Mouse (Mus musculus): Measurements from ENCODE around the gene Uchl4. TPM values are rescaled to one million over a fixed set of nuclear protein-coding genes. Genes with fewer than 3 reads are reported as not detected.
A peak's percentile ranks its signal among the peaks of the same experiment; 100 is the strongest.

Uchl4 gene
- polyA plus RNA-seq, 1 experiment from 2014 or later: 3.1 TPM

DNA sequence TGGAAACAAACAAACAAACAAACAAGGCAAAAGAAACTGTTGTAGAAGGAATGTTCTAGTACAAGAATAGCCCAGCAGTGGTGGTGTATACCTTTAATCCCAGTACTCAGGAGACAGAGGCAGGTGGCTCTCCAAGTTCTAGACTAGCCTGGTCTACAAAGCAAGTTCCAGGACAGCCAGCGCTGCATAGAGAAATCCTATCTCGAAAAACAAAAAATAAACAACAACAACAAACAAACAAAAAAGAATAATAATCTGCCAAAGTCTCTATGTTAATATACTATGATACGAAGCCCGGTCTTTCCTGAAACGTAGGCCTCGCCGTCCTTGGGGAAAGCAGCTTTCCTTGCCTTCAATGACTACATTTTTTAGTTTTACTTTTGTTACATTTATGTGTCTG, 1.1 kb downstream of the Uchl4 start:
- Histone ChIP-seq H3K4me3 (no peak overlapping the region), H3K36me3 (peaks cover 21% of the 10 kb centered on the region), H3K9me3 (replicated peaks) (no peaks in the 10 kb centered on the region), H3K4me1 (peaks cover 14% of the 10 kb centered on the region), H3K27ac (replicated peaks) (no peak overlapping the region), H3K27me3 (ENCODE audit: low read depth, poor library complexity, severe bottlenecking) (no peaks in the 10 kb centered on the region)
- WGBS: 98% methylated on average over 7 of the region's 7 CpGs
- no peak for DNase-seq (ENCODE audit: low spot score)

DNA sequence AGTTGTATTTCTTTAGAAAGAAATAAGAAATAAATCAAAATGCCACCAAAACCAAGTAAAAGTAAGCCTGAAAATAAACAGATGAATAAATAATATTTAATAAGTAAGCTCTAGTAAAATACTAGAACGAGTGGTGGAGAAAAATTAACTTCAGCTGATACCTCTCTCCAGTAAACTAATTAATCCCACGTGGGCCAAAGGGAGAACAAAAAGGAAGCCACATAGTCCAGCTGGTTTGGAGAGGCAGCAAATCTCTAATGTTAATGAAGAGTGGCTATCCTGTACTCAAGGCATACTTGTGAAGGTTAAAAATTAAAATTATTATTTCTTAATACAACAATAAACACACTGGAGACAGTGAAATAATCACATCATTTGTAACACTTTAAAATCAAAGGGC, 5.1 kb downstream of the Uchl4 start:
- 59% methylated on average over 2 of the region's 2 CpGs for WGBS
- no peak for DNase-seq (ENCODE audit: low spot score)
- Histone ChIP-seq H3K4me3 (no peak overlapping the region), H3K4me1 (peaks cover 27% of the 10 kb centered on the region), H3K27ac (replicated peaks) (no peak overlapping the region), H3K9me3 (replicated peaks) (no peaks in the 10 kb centered on the region), H3K36me3 (peaks cover 14% of the 10 kb centered on the region), H3K27me3 (ENCODE audit: low read depth, poor library complexity, severe bottlenecking) (no peaks in the 10 kb centered on the region)

DNA sequence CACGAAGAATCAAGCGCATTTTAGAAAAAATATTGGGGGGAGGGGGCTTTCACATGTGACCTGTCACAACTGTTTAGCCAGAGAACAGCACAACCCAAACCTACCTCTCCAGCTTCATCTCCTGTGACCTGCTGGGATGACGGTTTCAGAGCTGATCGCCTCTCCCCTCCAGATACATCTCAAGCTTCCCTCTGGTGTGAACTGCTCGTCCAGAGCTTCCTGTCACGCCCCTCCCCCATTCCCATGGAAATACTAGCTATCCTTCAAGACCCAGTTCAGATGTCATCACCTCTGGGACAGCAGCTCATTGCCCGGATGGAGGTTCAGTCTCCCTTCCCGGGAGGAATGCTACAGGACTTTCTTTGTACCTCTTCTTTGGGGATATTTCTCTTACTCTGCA, 5.7 kb downstream of the Uchl4 start:
- peak; percentile 23 for DNase-seq (ENCODE audit: low spot score)
- WGBS: 67% methylated on average over 8 of the region's 8 CpGs
- no peaks in the 10 kb centered on the region for H3K27me3 ChIP-seq (ENCODE audit: low read depth, poor library complexity, severe bottlenecking)
- H3K9me3 ChIP-seq (replicated peaks): no peaks in the 10 kb centered on the region
- peak overlapping the region; percentile 18; the same call in 1 of the 2 replicates for H3K4me3 ChIP-seq
- H3K36me3 ChIP-seq: peaks cover 14% of the 10 kb centered on the region
- peak overlapping the region; percentile 55; the same call in 1 of the 2 replicates for H3K27ac ChIP-seq (replicated peaks)
- peaks cover 27% of the 10 kb centered on the region for H3K4me1 ChIP-seq

DNA sequence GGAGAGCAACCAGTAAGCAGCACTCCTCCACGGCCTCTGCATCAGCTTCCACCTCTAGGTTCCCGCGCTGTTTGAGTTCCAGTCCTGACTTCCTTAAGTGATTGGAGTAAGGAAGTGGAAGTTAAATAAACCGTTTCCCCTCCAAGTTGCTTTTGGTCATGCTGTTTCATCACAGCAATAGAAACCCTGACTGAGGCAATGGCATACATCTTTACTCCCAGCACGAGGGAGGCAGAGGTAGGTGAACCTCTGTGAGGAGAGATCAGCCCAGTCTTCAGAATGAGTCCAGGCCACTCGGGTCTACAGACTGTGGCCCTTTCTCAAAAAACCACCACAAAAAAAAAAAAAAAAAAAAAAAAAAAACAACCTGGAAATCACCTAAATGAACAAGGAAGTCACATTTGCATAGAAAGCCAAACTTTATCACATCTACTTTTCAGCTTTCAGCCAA, 7.4 kb downstream of the Uchl4 start:
- H3K9me3 ChIP-seq (replicated peaks): no peaks in the 10 kb centered on the region
- peaks cover 20% of the 10 kb centered on the region for H3K36me3 ChIP-seq
- no peak overlapping the region for H3K4me3 ChIP-seq
- H3K27ac ChIP-seq (replicated peaks): no peak overlapping the region; the same call in 1 of the 2 replicates
- no peaks in the 10 kb centered on the region for H3K27me3 ChIP-seq (ENCODE audit: low read depth, poor library complexity, severe bottlenecking)
- WGBS: 84% methylated on average over 6 of the region's 6 CpGs
- DNase-seq (ENCODE audit: low spot score): no peak
- H3K4me1 ChIP-seq: peaks cover 27% of the 10 kb centered on the region

DNA sequence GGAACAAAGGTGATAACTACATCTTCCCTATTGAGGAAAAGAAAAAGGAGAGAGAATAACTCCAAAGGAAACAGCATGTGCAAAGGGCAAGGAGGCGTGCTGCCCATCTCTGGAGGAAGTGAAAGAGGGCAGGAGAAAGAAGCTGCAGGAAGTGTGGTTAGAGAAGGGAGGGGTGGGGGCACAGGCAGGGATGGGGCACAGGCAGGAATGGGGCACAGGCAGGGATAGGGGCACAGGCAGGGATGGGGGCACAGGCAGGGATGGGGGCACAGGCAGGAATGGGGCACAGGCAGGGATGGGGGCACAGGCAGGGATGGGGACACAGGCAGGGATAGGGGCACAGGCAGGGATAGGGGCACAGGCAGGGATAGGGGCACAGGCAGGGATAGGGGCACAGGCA, 14.4 kb downstream of the Uchl4 start:
- WGBS: 94% methylated on average over 1 of the region's 1 CpGs
- H3K27me3 ChIP-seq (ENCODE audit: low read depth, poor library complexity, severe bottlenecking): no peaks in the 10 kb centered on the region
- H3K27ac ChIP-seq (replicated peaks): no peak overlapping the region
- no peak for DNase-seq (ENCODE audit: low spot score)
- peaks cover 31% of the 10 kb centered on the region for H3K36me3 ChIP-seq
- peaks cover 33% of the 10 kb centered on the region for H3K4me1 ChIP-seq
- no peak overlapping the region for H3K4me3 ChIP-seq
- no peaks in the 10 kb centered on the region for H3K9me3 ChIP-seq (replicated peaks)

DNA sequence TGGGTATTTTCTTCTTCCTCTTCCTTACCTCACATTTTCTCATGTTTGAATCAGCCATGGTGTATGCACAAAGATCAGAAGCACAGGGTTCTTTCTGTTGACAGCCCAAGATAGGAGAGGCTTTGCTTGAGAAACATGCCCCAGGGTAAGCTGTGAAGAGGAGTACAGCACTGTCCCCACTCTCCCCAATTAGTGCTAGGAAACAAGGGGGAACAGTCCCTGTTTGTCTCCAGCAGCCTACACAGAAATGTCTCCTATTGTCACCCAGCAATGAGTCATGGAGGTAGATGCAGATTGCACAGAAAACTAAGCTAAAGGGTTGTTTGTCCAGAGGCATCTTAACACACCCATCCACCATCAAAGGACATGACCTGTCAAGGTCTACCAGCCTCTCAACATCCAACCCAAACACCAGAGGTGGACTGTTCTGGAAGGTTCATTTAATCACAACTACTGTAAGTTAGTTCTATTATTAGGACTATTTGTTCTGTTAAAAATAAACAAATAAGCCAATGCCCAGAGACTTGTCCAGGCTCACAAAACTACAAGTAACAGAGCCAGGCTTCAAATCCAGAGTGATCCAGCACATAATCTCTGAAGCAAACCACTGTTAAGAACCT, 15.2 kb downstream of the Uchl4 start:
- peaks cover 33% of the 10 kb centered on the region for H3K4me1 ChIP-seq
- H3K27me3 ChIP-seq (ENCODE audit: low read depth, poor library complexity, severe bottlenecking): no peaks in the 10 kb centered on the region
- no peak overlapping the region for H3K27ac ChIP-seq (replicated peaks)
- no peak for DNase-seq (ENCODE audit: low spot score)
- peaks cover 31% of the 10 kb centered on the region for H3K36me3 ChIP-seq
- H3K4me3 ChIP-seq: no peak overlapping the region
- no peaks in the 10 kb centered on the region for H3K9me3 ChIP-seq (replicated peaks)

DNA sequence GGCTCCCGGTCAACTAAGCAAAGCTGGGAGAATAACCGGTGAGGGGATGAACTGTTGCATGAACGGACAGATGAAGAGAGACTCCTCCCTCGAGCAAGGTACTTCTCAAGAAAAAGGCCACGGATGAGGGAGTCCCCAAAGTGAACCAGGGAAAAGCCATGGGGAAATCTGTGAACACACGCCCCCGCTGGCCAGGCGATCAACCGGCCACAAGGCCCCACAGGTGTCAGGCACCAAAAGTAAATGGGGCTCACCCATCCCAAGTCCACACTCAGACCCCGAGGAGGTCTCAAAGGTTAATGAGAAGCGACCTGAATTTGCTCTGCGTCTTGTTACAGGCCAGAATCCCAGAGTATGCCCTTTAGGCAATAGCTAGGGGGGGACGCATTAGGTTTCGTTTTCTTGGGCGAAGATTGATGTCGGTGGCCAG, 17.6 kb downstream of the Uchl4 start:
- Histone ChIP-seq H3K27me3 (ENCODE audit: low read depth, poor library complexity, severe bottlenecking) (no peaks in the 10 kb centered on the region), H3K4me1 (peaks cover 33% of the 10 kb centered on the region), H3K9me3 (replicated peaks) (no peaks in the 10 kb centered on the region), H3K36me3 (peaks cover 15% of the 10 kb centered on the region), H3K27ac (replicated peaks) (peak overlapping the region; percentile 94), H3K4me3 (peak overlapping the region; percentile 95)
- WGBS: under 1% methylated on average over 16 of the region's 16 CpGs
- DNase-seq (ENCODE audit: low spot score): no peak

DNA sequence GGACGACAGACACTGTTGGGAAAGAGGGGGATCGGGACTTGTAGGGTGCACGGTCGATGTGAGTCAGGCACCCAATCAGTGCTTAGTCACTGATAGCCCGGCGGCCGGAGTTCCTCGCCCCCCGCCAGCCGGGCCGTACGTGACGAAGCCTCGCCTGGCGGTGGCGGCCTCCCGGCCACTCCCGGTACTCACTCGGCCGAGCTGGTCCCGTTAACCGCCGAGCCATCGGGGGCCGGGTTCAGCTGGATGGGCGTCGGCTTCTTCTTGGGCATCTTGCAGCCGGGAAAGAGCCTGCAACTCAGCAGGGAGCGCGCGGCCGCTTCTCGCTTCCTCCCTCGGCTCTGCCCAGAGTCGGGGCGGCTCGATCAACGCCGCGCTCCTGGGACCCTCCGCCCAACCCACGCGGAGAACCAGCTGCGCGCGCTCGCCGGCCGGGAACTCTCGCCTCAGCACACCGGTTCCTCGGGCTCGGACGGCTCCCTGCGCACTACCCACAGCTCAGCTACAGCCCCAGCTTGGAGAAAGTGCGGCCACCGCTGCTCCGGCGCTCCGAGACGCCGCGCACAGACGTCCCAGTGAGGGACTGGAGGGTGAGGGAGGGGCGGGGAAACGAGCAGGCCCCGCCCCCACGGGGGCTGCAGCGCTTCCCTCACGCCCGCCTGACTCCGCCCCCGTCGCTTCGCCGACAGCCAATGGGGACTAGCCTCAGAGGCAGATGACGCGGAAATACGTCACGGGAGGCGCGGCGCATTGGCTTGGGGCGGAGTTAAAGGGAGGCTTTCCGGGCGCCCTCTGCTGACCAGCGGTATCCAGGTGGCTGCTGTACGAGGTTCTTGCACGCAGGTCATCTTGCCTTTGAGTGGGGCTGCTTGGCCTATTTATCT, 18.3 kb downstream of the Uchl4 start, which contains the start of gene Map2k1:
Gene Map2k1 (minus strand): TSS at position 611 of the 884 bp plus-strand sequence.
- H3K27ac ChIP-seq (replicated peaks): peak within 1 kb of the TSS; percentile 94
- peaks cover 33% of the 10 kb centered on the region for H3K4me1 ChIP-seq
- no peaks in the 10 kb centered on the region for H3K9me3 ChIP-seq (replicated peaks)
- H3K27me3 ChIP-seq (ENCODE audit: low read depth, poor library complexity, severe bottlenecking): no peaks in the 10 kb centered on the region
- peak; percentile 100 for DNase-seq (ENCODE audit: low spot score)
- H3K36me3 ChIP-seq: peaks cover 14% of the 10 kb centered on the region
- WGBS: under 1% methylated on average over 89 of the region's 89 CpGs
- peak within 1 kb of the TSS; percentile 95 for H3K4me3 ChIP-seq

DNA sequence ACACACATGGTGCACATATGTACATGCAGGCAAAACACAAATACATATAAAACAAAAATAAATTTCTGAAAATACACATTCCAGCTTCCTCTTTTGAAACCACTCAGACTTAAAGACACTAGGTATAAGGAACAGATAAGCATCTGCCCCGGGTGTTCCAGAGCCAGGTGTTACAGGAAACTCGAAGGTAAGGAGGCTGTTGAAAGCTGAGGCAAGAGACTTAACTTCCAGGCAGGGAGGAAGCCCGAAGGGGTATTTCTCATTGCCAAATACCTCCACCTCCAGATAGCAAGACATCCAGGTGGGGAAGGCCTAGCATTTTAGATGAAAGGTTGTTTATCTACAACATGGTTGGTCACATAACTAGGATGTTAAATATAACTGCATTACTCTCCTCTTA, 20.4 kb downstream of the Uchl4 start:
- no peak overlapping the region for H3K4me3 ChIP-seq
- no peak overlapping the region for H3K27ac ChIP-seq (replicated peaks)
- H3K4me1 ChIP-seq: peaks cover 27% of the 10 kb centered on the region
- H3K27me3 ChIP-seq (ENCODE audit: low read depth, poor library complexity, severe bottlenecking): no peaks in the 10 kb centered on the region
- no peak for DNase-seq (ENCODE audit: low spot score)
- H3K36me3 ChIP-seq: no peaks in the 10 kb centered on the region
- WGBS: 87% methylated on average over 3 of the region's 3 CpGs
- H3K9me3 ChIP-seq (replicated peaks): no peaks in the 10 kb centered on the region

DNA sequence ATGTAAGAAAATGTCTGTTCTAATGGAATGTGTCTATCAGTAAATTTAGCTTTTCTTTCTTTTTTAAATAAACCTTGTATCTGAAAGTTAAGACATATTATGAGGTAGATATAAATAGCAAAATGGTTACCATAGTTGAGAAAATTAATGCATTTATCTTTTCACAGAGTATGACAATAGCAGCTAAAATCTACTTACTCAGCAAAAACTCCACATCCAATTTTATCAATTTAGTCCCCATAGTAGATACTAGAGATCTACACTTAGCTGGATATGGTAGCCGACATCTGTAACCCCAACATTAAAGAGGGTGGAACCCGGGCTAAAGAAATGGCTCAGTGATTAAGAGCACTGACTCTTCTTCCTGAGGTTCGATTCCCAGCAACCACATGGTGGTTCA, 21.2 kb downstream of the Uchl4 start:
- H3K36me3 ChIP-seq: no peaks in the 10 kb centered on the region
- H3K27me3 ChIP-seq (ENCODE audit: low read depth, poor library complexity, severe bottlenecking): no peaks in the 10 kb centered on the region
- no peak for DNase-seq (ENCODE audit: low spot score)
- H3K4me1 ChIP-seq: peaks cover 19% of the 10 kb centered on the region
- H3K27ac ChIP-seq (replicated peaks): no peak overlapping the region
- no peaks in the 10 kb centered on the region for H3K9me3 ChIP-seq (replicated peaks)
- no peak overlapping the region for H3K4me3 ChIP-seq
- WGBS: 92% methylated on average over 3 of the region's 3 CpGs

DNA sequence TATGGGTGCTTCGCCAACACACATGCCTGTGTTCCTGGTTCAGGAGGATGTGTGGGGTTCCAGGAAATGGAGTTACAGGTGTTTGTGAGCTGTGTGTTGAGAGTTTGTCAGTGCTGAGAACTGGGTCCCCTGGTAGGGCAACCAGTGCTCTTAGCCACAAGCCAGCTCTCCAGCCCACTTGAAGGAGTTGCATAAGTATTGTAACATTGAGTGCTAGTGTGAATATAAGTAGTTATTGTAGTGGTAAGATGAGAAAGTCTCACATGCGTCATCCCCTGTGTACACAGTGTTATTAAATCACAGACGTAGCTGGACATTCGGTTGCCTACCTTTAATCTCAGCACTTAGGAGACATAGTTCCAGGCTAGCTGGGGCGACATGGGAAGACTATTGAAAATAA, 24.9 kb downstream of the Uchl4 start:
- no peak for DNase-seq (ENCODE audit: low spot score)
- Histone ChIP-seq H3K9me3 (replicated peaks) (no peaks in the 10 kb centered on the region), H3K4me1 (no peaks in the 10 kb centered on the region), H3K27me3 (ENCODE audit: low read depth, poor library complexity, severe bottlenecking) (no peaks in the 10 kb centered on the region), H3K36me3 (no peaks in the 10 kb centered on the region), H3K4me3 (no peak overlapping the region), H3K27ac (replicated peaks) (no peak overlapping the region)
- WGBS: 93% methylated on average over 5 of the region's 5 CpGs

DNA sequence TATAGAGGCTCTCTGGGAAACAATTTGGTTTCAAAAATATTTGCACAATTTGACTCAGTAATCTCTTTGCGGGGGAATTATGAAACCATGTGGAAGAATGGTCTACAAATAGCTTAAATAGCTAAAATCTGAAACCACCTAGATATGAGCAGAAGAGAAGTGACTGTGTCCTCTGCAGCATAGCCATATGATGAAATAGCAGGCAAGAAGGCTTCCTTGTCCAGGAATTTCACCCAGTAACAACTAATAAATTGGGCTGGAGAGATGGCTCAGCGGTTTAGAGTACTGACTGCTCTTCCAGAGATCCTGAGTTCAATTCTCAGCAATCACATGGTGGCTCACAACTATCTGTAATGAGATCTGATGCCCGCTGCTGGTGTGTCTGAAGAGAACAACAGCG, 26.0 kb downstream of the Uchl4 start:
- H3K36me3 ChIP-seq: no peaks in the 10 kb centered on the region
- no peak overlapping the region for H3K4me3 ChIP-seq
- no peak overlapping the region for H3K27ac ChIP-seq (replicated peaks)
- no peak for DNase-seq (ENCODE audit: low spot score)
- no peaks in the 10 kb centered on the region for H3K4me1 ChIP-seq
- no peaks in the 10 kb centered on the region for H3K9me3 ChIP-seq (replicated peaks)
- no peaks in the 10 kb centered on the region for H3K27me3 ChIP-seq (ENCODE audit: low read depth, poor library complexity, severe bottlenecking)
- 89% methylated on average over 4 of the region's 4 CpGs for WGBS

DNA sequence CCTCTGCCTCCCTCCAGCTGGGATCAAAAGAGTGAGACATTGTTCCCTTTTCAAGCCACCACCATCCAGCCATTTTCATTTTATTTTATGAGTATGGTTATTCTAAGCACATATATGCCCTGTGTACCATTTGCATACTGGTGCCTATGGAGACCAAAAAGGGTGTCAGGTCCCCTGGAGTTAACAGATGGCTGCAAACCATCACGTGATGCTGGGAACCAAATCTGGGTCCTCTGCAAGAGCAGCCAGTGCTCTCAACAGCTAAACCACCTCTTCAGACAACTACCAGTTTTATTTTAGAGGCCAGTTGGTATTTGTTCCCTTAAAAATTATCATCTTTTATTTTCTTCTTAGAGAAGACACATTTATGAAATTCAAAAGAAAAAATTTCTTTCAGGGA, 29.8 kb downstream of the Uchl4 start:
- H3K27me3 ChIP-seq (ENCODE audit: low read depth, poor library complexity, severe bottlenecking): no peaks in the 10 kb centered on the region
- no peak overlapping the region for H3K4me3 ChIP-seq
- no peak for DNase-seq (ENCODE audit: low spot score)
- no peaks in the 10 kb centered on the region for H3K4me1 ChIP-seq
- no peaks in the 10 kb centered on the region for H3K36me3 ChIP-seq
- H3K27ac ChIP-seq (replicated peaks): no peak overlapping the region
- WGBS: 61% methylated on average over 1 of the region's 1 CpGs
- H3K9me3 ChIP-seq (replicated peaks): no peaks in the 10 kb centered on the region
